Mouse (Mus musculus) leukemia stem cell, adult 10-12 weeks (primary cell): ENCODE data around the gene Tns3. TPM values are rescaled to one million over a fixed set of nuclear protein-coding genes. Genes with fewer than 3 reads are reported as not detected.

Experiments used
- polyA plus RNA-seq: library from polyadenylated mRNA; stranded (reverse); fragments of >175 nt; gene quantifications from 2 replicates; pipeline ENCODE4 v1.2.3, GENCODE M21; 2012; ENCODE audit warnings: low replicate concordance

Tns3 gene
- polyA plus RNA-seq, result 5.7 and 10.9 TPM in 2 replicates

DNA sequence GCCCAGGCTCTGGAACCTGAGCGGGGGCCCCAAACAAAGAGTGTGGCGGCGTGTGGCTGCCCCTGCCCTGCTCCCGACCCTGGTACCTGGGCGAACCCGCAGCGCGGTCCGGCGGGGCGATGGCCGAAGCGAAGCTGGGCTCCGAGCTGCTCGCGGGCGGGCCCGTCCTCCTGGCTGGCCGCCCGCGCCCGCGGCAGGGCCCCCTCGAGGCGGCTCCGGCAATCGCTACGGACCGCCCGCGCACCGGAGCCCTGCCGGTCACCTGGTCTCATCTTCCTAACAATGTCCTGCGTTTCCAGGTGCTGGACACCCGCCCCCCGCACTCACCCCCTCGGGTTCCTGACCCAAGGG, at the start of gene Tns3:
Gene Tns3, minus strand, starts transcription at position 143 of the 351 bp plus-strand sequence.

